Mouse (Mus musculus): ENCODE measurements around the gene Dusp16. TPM values are rescaled to one million over a fixed set of nuclear protein-coding genes. Genes with fewer than 3 reads are reported as not detected.
A peak's percentile ranks its signal among the peaks of the same experiment; 100 is the strongest.

The Dusp16 gene
- total RNA-seq (2021), result 1 to 10 TPM; 7.6 to 8.2 TPM

- DNase-seq (ENCODE audit: low spot score in 2 of 2), result peak; percentile 76 to 92
- intact Hi-C loops (cut with DNase I), result loop anchor here (2.0 to 10.0 kb wide), 3 partner anchors 38 to 368 kb away; partner anchors contain the start of genes Cdkn1b and Crebl2
These were observed at the start of gene Dusp16 for GRCm38 (mm10) chr6:134792141-134793045. Gene Dusp16 (minus strand): TSS chr6:134792625.

DNA sequence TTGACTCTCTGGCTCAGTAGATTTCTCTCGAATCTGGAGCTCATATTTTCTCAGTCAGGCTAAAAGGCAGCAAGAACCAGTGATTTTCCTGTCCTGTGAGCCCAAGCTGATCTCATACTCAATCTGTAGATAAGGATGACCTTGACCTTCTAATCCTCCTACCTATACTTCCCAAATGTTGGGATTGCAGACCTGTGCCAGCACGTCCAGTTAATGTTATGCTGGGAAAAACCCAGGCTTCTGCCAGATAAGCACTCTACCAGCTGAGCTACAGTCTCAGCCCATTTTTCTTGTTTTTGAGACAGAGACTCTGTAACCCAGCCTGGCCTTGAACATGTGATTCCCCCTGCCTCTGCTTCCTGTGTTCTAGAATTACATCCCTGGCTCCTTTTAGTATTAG, 47.9 kb upstream of the Dusp16 start:
- intact Hi-C loops (cut with DNase I), result no loop called here
- DNase-seq (ENCODE audit: low spot score in 2 of 2), result no peak

- intact Hi-C loops (cut with DNase I), result no loop called here
- DNase-seq (ENCODE audit: low spot score in 2 of 2), result no peak
These were observed 45.7 kb upstream of the Dusp16 start for GRCm38 (mm10) chr6:134838111-134838510.

DNA sequence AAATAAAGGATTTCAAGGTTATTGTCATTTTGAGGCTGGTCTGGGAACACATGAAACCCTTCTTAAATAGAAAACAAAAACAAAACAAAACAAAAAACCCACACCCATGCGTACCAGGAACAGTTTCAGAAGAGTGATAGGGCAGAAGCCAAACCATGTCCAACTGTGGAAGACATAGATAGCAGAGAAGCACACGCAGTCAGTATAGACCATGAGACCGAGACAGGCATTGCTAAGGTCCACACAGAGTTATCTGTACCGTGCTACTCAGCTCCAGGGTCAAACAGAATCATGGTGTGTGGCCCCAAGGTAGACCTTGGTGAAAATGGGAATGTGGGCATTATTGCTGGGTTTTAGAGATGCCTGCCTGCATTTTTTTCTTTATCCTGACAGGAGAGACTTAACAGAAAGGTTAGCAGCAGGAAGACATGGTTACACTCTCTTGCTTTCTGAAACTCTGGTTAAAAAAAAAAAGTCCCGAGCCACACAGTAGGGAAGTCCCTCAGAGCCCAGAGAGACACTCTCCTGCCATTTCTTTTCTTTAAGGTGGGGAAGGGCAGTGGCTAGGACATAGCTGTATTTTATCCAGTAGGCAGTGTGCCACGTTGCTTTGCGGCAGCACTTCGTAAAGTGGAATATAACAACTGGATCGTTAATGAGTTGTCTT, 42.3 kb upstream of the Dusp16 start:
- intact Hi-C loops (cut with DNase I), result no loop called here
- no peak for DNase-seq (ENCODE audit: low spot score in 2 of 2)

GRCm38 (mm10) chr6:134830776-134831175, 38.4 kb upstream of the Dusp16 start:
- DNase-seq (ENCODE audit: low spot score in 2 of 2), result no peak
- intact Hi-C loops (cut with DNase I), result loop anchor here (2.0 kb wide), 1 partner anchor 38 kb away; the partner anchor contains the start of gene Dusp16

DNA sequence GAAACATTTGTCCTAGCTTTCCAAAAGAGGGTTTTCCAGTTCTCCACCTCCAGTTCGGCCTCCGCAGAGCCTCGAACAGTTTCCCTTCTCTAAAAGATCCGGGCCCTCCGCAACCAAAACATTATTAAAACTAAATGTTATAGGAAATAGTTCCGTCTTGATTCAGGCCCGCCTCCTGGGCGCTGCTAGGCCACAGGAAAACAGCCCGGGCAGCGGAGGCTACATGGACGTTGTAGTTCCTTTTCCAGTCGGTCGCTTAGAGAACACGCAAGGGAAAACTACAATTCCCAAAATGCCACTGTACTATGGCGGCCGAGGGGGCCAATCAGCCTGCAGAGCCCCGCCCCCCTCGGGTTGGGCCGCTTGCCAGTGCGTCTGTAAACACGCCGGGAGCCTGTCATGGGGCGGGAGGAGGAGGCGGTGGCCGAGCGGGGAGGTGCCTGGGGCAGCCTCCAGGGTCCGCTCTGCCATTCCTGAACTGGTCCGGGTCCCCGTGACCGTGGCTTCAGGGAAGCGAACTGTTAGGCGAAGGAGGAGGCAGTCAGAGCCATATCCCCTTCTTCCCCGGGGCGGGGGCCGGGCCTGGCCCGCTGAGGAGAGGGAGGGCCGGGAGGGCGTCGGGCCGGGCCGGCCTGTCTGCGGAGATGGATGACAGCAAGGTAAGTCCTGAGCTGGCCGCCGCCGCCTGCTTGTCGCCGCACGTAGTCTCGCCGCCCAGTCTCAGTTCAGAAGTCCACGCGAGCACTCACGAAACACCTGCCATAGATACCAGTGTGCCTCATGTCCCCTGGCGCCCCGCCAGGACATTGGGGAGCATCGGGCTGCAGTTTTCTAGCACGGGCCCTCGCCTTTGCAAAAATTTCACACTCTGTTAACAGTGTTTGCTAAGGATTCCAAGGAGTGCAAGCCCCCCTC, 37.6 kb upstream of the Dusp16 start, which contains the start of gene Crebl2:
Gene Crebl2, plus strand, starts transcription at position 369 of the 915 bp plus-strand sequence.
- intact Hi-C loops (cut with DNase I), result loop anchor here (2.0 kb wide), 1 partner anchor 37 kb away; the partner anchor contains the start of gene Dusp16
- DNase-seq (ENCODE audit: low spot score in 2 of 2), result peak; percentile 100

DNA sequence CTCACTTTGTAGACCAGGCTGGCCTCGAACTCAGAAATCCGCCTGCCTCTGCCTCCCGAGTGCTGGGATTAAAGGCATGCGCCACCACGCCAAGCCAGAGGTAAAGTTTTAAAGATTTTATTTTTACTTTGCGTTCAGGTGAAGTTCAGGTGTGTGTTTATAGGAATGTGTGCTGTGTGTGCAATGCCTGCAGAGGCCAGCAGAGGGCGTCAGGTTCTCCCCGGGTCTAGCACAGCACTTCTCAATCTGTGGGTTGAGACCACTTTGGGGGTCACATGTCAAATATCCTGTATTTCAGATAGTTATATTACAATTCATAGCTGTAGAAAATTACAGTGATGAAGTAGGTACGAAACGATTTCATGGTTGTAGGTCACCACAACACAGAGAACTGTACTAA, 30.4 kb upstream of the Dusp16 start:
- DNase-seq (ENCODE audit: low spot score in 2 of 2), result no peak
- intact Hi-C loops (cut with DNase I), result no loop called here

GRCm38 (mm10) chr6:134820411-134820810, 28.0 kb upstream of the Dusp16 start:
- intact Hi-C loops (cut with DNase I), result no loop called here
- DNase-seq (ENCODE audit: low spot score in 2 of 2), result no peak

DNA sequence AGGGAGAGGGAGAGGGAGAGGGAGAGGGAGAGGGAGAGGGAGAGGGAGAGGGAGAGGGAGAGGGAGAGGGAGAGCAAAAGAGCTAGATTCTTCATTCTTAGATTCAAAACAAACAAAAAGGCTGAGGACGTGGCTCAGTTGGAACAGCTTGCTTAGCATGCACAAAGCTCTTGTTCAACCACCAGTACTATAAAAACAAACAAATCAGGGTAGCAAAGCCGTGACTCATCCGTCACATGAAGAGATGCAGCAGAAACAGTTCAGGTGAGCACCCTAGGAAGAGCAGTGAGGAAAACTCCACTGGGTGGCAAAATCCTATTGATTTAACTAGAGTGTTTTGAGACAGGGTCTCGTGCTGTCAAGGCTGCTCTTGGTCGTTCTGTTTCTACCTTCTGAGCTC, 27.3 kb upstream of the Dusp16 start:
- DNase-seq (ENCODE audit: low spot score in 2 of 2), result no peak
- intact Hi-C loops (cut with DNase I), result no loop called here

DNA sequence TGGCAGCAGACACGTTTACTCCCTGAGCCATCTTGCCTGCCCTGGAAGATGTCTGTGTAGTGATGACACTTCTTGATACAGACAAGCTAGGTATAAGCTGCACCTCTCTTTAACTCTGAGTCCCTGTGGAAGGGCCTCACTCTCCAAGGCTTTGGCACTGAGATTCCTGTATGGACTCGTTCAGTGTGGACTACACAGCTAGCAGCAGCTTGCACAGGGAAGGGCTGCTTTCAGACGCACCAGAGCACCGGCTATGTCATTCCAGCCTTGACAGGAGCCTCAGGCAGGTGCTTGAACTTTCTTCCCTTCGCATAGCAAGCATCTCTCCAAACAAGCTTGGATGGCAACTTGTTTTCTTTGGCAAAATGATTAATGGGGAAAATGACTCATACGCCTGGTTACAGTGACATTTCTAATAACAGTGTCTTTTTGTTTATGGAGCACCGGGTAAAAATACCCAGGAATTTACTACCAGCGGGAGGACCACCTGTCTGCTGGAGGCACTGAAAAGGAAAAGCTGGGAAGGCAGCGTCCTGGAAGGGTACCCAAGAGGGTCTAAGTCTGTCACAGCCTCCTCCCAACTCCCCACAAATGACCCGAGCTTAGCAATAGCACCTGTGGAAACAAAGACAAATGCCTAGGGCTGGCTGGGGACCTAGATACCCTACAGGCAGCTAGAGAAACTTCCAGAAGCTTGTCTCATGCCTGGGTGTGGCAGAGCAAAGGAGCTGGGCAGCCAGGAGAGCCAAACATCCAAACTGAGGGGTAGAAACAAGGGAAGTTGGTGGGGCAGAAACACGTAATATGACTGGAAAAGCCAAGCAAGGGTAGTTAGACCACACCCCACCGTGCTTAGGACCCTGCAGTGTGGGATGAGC, 24.9 kb upstream of the Dusp16 start:
- intact Hi-C loops (cut with DNase I), result no loop called here
- DNase-seq (ENCODE audit: low spot score in 2 of 2), result no peak

GRCm38 (mm10) chr6:134813066-134813465, 20.6 kb upstream of the Dusp16 start:
- intact Hi-C loops (cut with DNase I), result no loop called here
- no peak for DNase-seq (ENCODE audit: low spot score in 2 of 2)

DNA sequence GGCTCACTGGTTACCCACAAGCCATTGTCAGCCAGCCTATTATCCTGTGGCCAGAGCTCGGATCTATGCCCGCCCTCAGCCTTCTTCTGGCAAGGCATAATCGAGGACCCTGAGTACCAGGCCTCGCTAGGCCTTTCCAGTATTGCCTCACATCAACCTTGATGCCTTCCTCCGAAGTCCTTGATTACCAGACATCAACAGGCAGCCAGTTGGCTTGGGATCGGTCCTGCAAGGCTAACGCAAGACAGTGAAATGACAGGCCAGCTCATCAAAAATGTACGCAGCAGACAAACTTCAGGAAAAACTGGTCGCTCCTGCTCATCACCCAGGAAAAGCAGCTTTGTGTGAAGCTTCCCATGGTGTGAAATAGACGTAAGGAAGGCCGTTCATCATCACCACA, 15.4 kb upstream of the Dusp16 start:
- intact Hi-C loops (cut with DNase I), result no loop called here
- no peak for DNase-seq (ENCODE audit: low spot score in 2 of 2)

GRCm38 (mm10) chr6:134807091-134807490, 14.7 kb upstream of the Dusp16 start:
- intact Hi-C loops (cut with DNase I), result no loop called here
- DNase-seq (ENCODE audit: low spot score in 2 of 2), result no peak

DNA sequence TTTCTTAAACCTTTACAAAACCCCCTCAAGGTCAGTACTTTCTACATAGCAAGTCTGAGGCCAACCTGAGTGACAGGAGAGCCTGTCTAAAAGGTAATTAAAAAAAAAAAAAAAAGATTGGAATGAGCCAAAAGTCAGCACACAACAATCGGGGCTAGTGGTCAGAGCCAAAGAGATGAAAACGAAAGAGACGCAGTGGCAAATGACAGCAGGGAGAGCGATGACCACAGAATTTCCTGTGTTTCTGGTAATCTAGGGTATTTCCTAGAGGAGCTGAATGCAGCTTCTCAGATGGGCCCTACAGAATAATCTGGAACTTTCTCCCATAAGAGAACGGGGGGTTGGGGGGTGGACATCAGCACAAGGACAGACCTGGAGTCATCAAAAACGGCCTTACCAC, 13.7 kb upstream of the Dusp16 start:
- DNase-seq (ENCODE audit: low spot score in 2 of 2), result no peak
- intact Hi-C loops (cut with DNase I), result no loop called here

DNA sequence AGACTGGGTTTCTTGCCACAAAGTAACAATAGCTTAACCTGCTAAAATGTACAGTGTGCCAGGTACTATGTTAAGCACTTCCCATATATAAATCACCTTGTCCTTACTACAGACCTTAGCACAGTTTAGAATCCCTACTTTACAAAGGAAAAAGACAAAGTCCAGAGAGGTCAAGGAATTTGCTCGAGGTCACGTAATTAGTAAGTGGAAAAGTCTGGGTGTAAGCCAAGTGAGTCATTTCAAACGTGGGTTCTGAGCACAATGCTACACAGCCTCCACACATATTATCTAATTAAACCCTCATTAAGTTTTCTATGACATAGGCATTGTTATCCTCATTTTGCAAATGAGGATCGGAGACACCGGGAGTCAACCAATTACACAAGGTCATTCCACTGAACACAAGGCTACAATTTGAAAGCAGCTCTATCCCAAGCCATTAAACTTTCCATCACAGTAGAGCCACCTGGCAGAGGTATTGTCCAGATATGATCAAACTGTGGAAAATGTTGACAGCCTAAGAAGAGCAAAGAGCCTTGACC, 12.4 kb upstream of the Dusp16 start:
- DNase-seq (ENCODE audit: low spot score in 2 of 2), result no peak
- intact Hi-C loops (cut with DNase I), result no loop called here

- intact Hi-C loops (cut with DNase I), result no loop called here
- DNase-seq (ENCODE audit: low spot score in 2 of 2), result no peak
These were observed 10.2 kb upstream of the Dusp16 start for GRCm38 (mm10) chr6:134802641-134803043.

DNA sequence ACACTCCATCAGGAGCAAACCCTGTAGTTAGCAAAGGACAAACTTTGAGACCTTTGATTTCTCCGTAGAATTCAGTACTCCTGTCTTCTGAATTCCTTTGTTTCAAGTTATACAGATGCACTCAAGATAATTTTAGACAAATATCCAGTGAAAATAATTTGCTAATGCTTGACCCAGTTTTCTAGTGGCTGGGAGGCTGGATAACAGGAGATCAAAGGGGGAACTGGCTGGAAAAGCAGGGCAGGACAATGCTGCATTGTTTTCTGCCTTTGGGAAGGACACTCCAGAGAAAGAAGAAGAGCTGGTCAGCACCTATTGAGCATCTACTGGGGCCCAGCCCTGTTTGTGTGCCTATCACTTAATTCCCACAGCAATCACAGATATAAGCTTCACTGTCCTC, 9.1 kb upstream of the Dusp16 start:
- intact Hi-C loops (cut with DNase I), result no loop called here
- DNase-seq (ENCODE audit: low spot score in 2 of 2), result no peak

DNA sequence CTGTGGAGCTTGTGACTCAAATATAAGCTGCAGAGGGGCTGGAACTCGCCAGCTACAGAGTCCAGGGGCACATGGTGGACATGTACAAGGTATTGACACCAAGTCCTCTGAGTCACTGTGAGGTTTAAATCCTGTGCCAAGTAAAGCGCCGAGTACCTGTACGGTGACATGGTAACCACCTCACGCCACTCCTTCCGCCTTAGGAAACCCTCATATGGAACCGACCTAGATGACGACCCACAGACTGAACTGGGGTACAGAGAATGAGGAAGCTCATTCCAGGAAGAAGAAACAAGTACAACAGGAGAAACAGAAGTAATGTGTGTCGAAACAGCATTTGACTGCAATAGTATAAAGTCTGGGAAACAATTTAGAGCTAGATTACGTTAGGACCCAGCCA, 3.9 kb upstream of the Dusp16 start:
- intact Hi-C loops (cut with DNase I), result loop anchor here (10.0 kb wide), 1 partner anchor 371 kb away; no protein-coding TSS in a partner anchor
- DNase-seq (ENCODE audit: low spot score in 2 of 2), result no peak

All from left cerebral cortex, postnatal 25 days (tissue).